Mouse (Mus musculus) stomach, postnatal 0 days (tissue): ENCODE measurements around the gene Gtf3c1.

ENCODE experiments used
- CTCF ChIP-seq: IDR thresholded peaks from 2 replicates; pipeline ENCODE4 v1.5.1; 2016; ENCODE audit warnings: antibody characterized with exemption, low read depth, mild to moderate bottlenecking, moderate library complexity
- EP300 ChIP-seq: optimal IDR thresholded peaks from 2 replicates; pipeline ENCODE3; 2016; ENCODE audit warnings: antibody characterized with exemption

DNA sequence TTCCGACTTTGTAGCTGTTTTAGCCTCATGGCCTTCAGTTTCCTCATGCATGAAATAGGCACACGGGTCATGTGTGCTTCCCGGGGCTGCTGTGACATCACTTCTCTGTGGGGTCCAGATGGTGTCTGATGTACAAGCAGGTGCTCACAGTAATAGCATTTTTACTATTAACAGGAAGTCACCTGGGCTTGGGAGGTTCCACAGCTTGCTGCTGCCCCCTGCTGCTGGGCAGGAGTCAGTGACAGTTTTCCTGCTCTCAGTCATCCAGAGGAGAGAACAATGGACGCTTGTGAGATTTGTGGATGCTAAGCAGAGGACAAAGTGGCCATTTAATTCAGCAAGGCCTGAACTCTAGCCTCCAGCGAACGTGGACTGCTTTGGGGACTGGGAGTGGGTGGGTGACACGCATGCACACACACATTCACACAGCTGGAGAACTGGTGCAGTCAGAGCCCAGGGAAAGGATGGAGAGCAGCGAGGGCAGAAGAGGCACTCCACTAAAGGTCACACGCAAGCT is 68.7 kb downstream of the Gtf3c1 start:
- TF ChIP-seq EP300 (no peak), CTCF (peak; percentile 93)
